Mouse (Mus musculus) liver, embryonic 14.5 days (tissue): ENCODE data around the gene Slc25a35.
"Not testable (repeated sequence)": the region's sequence is repeated elsewhere in the genome, so short reads cannot be mapped to it uniquely, and the experiment has no call there.

Source experiments
- CTCF ChIP-seq: IDR thresholded peaks from 2 replicates; pipeline ENCODE4 v1.5.1; 2016; ENCODE audit warnings: antibody characterized with exemption, low read depth, control low read depth
- EP300 ChIP-seq: IDR thresholded peaks from 2 replicates; pipeline ENCODE4 v1.6.1; 2016; ENCODE audit warnings: antibody characterized with exemption, low read depth

- TF ChIP-seq CTCF, EP300: not testable (repeated sequence)
Measured at GRCm38 (mm10) chr11:69006575-69006974, 38.6 kb downstream of the Slc25a35 start.
